Mouse (Mus musculus) megakaryocyte progenitor cell, adult 5-6 weeks (primary cell): Measurements from ENCODE around the gene Gphn. TPM values are rescaled to one million over a fixed set of nuclear protein-coding genes. Genes with fewer than 3 reads are reported as not detected.
A peak's percentile ranks its signal among the peaks of the same experiment; 100 is the strongest.
"Not testable (repeated sequence)": the region's sequence is repeated elsewhere in the genome, so short reads cannot be mapped to it uniquely, and the experiment has no call there.

Experiments used
- ATAC-seq: replicated peaks from 2 replicates; pipeline ENCODE4 v1.8.0; 2016; ENCODE audit warnings: mild to moderate bottlenecking, moderate TSS enrichment, inconsistent platforms; ENCODE audit not compliant: poor library complexity
- total RNA-seq, 2 experiments: library from RNA; stranded (forward) in 1 of 2; stranded (reverse) in 1 of 2; fragments of 157-497, 149-512 nt in 1 of 2; fragments of 200-1000 nt in 1 of 2; gene quantifications; 2 replicates each; pipeline versions ENCODE4 v1.2.3 to v1.2.4; 2015 to 2017

The Gphn gene
- total RNA-seq, 2 experiments from 2014 or later: 12.7 to 17.2 TPM

GRCm38 (mm10) chr12:78327946-78328345, 101.8 kb downstream of the Gphn start:
- ATAC-seq: peak; percentile 37; the same call in 1 of the 2 replicates

GRCm38 (mm10) chr12:78332107-78332506, 105.9 kb downstream of the Gphn start:
- ATAC-seq: peak; percentile 71

GRCm38 (mm10) chr12:78356472-78356871, 130.3 kb downstream of the Gphn start:
- 0 out of 2 replicates have a peak, but pooled peaks have one; percentile 52 for ATAC-seq

GRCm38 (mm10) chr12:78389267-78389666, 163.1 kb downstream of the Gphn start:
- ATAC-seq: no peak

- ATAC-seq: no peak
Observed at GRCm38 (mm10) chr12:78395297-78395696, 169.1 kb downstream of the Gphn start.

- ATAC-seq: not testable (repeated sequence)
Observed at GRCm38 (mm10) chr12:78407518-78407917, 181.3 kb downstream of the Gphn start.

GRCm38 (mm10) chr12:78522176-78522575, 296.0 kb downstream of the Gphn start:
- ATAC-seq: no peak

- no peak for ATAC-seq
Observed at GRCm38 (mm10) chr12:78522804-78523394, 296.7 kb downstream of the Gphn start.

GRCm38 (mm10) chr12:78537590-78537989, 311.4 kb downstream of the Gphn start:
- not testable (repeated sequence) for ATAC-seq

GRCm38 (mm10) chr12:78550913-78551312, 324.7 kb downstream of the Gphn start:
- ATAC-seq: no peak

- ATAC-seq: peak; percentile 76
Observed at GRCm38 (mm10) chr12:78631816-78632215, 405.6 kb downstream of the Gphn start.

GRCm38 (mm10) chr12:78639466-78639865, 413.3 kb downstream of the Gphn start:
- no peak for ATAC-seq

GRCm38 (mm10) chr12:78640086-78640485, 413.9 kb downstream of the Gphn start:
- no peak for ATAC-seq

GRCm38 (mm10) chr12:78641220-78641619, 415.0 kb downstream of the Gphn start:
- no peak for ATAC-seq

- no peak for ATAC-seq
Observed at GRCm38 (mm10) chr12:78643691-78644090, 417.5 kb downstream of the Gphn start.

- no peak for ATAC-seq
Observed at GRCm38 (mm10) chr12:78645282-78645681, 419.1 kb downstream of the Gphn start.

- ATAC-seq: no peak; the same call in 1 of the 2 replicates
Observed at GRCm38 (mm10) chr12:78659718-78660304, 433.6 kb downstream of the Gphn start.

- no peak for ATAC-seq
Observed at GRCm38 (mm10) chr12:78678101-78678806, 452.1 kb downstream of the Gphn start.

- ATAC-seq: no peak
Observed at GRCm38 (mm10) chr12:78678807-78679189, 452.6 kb downstream of the Gphn start.

- ATAC-seq: no peak
Observed at GRCm38 (mm10) chr12:78681048-78681447, 454.9 kb downstream of the Gphn start.

- ATAC-seq: no peak
Observed at GRCm38 (mm10) chr12:78682279-78682678, 456.1 kb downstream of the Gphn start.

GRCm38 (mm10) chr12:78685669-78686215, 459.6 kb downstream of the Gphn start:
- no peak for ATAC-seq
